Mouse (Mus musculus) adrenal gland, postnatal 36 days (tissue): ENCODE results near the gene Gstp3. TPM values are rescaled to one million over a fixed set of nuclear protein-coding genes. Genes with fewer than 3 reads are reported as not detected.
A peak's percentile ranks its signal among the peaks of the same experiment; 100 is the strongest.

Experiments used
- DNase-seq, 2 experiments: peaks; one replicate each; pipeline ENCODE4 v3.0.0; 2021; ENCODE audit warnings: mixed read lengths in 1 of 2
- long read RNA-seq, 2 experiments: library from polyadenylated mRNA; stranded (forward); transcript quantifications; one replicate each; pipeline ENCODE4 v2.0.0; 2021; ENCODE audit warnings: borderline sequencing depth in 2 of 2
- total RNA-seq, 2 experiments: library from RNA; stranded (reverse); gene quantifications; 2 replicates each; pipeline ENCODE4 v1.2.3; 2021

Gene Gstp3
- total RNA-seq = under 1 TPM; 0.63 to 0.99 TPM
- long read RNA-seq, experiment 1 = 0 reads
- long read RNA-seq, experiment 2, partial matches to known transcripts = 1 of 2 reads
- long read RNA-seq, experiment 2, other reads (novel, unspliced or antisense) = 1 of 2 reads

- DNase-seq = no peak
Observed at GRCm38 (mm10) chr19:4059069-4059740, at the start of gene Gstp3. TSS of gene Gstp3 (minus strand) at chr19:4059569.

- no peak for DNase-seq
Observed at GRCm38 (mm10) chr19:4108535-4108934, 49.2 kb upstream of the Gstp3 start.

GRCm38 (mm10) chr19:4106654-4107053 is 47.3 kb upstream of the Gstp3 start:
- DNase-seq = no peak

GRCm38 (mm10) chr19:4104675-4105194 is 45.4 kb upstream of the Gstp3 start:
- DNase-seq = no peak

GRCm38 (mm10) chr19:4103792-4104191 is 44.4 kb upstream of the Gstp3 start:
- no peak for DNase-seq

GRCm38 (mm10) chr19:4103294-4103693 is 43.9 kb upstream of the Gstp3 start:
- DNase-seq = no peak

- DNase-seq = no peak
Observed at GRCm38 (mm10) chr19:4102626-4103025, 43.3 kb upstream of the Gstp3 start.

GRCm38 (mm10) chr19:4102049-4102448 is 42.7 kb upstream of the Gstp3 start:
- DNase-seq = no peak

GRCm38 (mm10) chr19:4101466-4101865 is 42.1 kb upstream of the Gstp3 start:
- DNase-seq = no peak

- peak; percentile 72 to 73 for DNase-seq
Observed at GRCm38 (mm10) chr19:4100718-4101261, 41.4 kb upstream of the Gstp3 start.

- peak; percentile 92 to 94 for DNase-seq
Observed at GRCm38 (mm10) chr19:4099837-4100717, 40.7 kb upstream of the Gstp3 start, which contains the start of gene Pitpnm1. TSS of gene Pitpnm1 (plus strand) at chr19:4099998.

GRCm38 (mm10) chr19:4099056-4099455 is 39.7 kb upstream of the Gstp3 start:
- peak; percentile 95 to 98 for DNase-seq

GRCm38 (mm10) chr19:4098426-4098825 is 39.1 kb upstream of the Gstp3 start:
- peak; percentile 42 to 48 for DNase-seq

GRCm38 (mm10) chr19:4097441-4097825 is 38.1 kb upstream of the Gstp3 start:
- DNase-seq = peak; percentile 89 to 90

- peak; percentile 99 for DNase-seq
Observed at GRCm38 (mm10) chr19:4096642-4097440, 37.5 kb upstream of the Gstp3 start, which contains the start of gene Cdk2ap2. TSS of gene Cdk2ap2 (plus strand) at chr19:4097182.

GRCm38 (mm10) chr19:4095802-4096201 is 36.4 kb upstream of the Gstp3 start:
- no peak for DNase-seq

- no peak for DNase-seq
Observed at GRCm38 (mm10) chr19:4094774-4095303, 35.5 kb upstream of the Gstp3 start.

- DNase-seq = no peak
Observed at GRCm38 (mm10) chr19:4094348-4094747, 35.0 kb upstream of the Gstp3 start.

GRCm38 (mm10) chr19:4093772-4094171 is 34.4 kb upstream of the Gstp3 start:
- DNase-seq = no peak

- DNase-seq = no peak
Observed at GRCm38 (mm10) chr19:4092750-4093149, 33.4 kb upstream of the Gstp3 start.

GRCm38 (mm10) chr19:4091383-4091782 is 32.0 kb upstream of the Gstp3 start:
- DNase-seq = no peak
